Mouse (Mus musculus) ZHBTc4 (cell line): ENCODE data around the gene Hbq1b.
"Not testable (repeated sequence)": the region's sequence is repeated elsewhere in the genome, so short reads cannot be mapped to it uniquely, and the experiment has no call there.

Experiments
- DNase-seq: peaks from one replicate; pipeline ENCODE4 v3.0.0-alpha.2; 2011; ENCODE audit warnings: low read depth, low spot score

Hbq1b gene

DNA sequence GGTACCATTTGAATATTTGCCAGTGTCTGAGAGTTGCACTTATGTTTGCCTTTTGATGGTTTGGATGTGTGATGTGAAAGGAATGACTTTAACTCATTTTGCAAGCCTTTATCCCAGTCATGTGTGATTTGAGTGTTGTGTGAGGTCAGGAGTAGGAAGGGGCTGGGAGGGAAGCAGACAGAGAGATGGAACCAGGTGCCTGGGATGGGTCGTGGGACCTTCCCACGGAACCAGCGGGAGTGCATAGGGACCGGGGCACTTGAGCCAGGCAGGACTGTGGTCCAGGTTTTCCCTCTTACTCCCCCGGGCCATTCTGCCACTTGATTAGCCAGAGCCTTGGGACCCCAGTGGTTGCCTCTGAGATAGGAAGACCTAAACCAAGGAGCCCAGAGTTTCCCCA, 18.8 kb upstream of the Hbq1b start:
- DNase-seq: peak; percentile 40

DNA sequence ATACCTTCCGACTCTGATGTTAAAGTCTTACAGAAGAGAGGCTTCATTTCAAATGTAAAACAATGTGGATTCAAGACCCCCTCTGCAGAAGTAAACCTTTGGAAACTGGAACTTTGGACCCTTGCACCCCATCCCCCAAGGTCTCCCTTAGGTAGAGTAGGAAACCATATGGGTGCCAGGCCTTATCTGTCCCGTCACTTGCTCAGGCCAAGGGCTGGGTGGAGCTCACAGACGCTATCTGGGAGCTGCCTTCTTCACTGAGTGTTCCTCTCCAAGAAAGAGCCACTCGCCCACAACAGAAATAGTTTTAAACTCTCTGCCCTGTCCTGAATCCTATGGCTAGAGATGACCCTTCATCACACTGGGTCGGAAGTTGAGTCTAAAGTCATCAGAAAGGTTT, 17.8 kb upstream of the Hbq1b start:
- DNase-seq: no peak

DNA sequence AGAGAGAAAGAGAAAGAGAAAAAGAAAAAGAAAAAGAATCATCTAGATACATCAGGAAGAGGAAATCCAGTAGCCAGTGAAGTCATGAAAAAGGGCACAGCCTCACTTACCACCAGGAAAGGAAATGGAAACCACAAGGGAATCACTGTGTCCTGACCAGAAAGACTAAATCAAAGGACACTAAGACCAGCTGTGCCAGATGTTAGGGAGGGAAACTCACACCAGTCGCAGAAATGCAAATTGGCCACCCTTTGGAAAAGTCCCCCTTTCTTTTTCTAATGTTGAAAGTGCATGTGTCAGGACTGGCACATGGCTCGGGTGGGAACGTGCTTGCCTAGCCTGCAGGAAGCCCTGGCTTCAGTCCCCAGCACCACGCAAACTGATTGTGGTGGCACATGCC, 15.6 kb upstream of the Hbq1b start:
- no peak for DNase-seq

DNA sequence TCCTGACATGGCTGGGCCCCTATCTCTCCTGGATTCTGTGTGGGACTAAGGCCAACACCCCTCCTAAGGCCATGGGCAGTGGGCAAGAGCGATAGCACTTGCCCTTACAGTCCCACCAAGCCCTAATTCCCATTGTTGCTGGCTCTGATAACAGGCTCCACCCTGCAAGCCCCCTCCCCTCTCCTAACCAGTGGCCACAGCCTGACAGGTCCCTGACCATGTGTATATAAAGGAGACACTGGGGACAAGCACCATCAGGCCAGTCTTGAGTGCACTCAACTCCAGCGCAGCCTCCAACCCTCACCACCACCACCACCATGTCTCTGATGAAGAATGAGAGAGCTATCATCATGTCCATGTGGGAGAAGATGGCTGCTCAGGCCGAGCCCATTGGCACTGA, 10.4 kb upstream of the Hbq1b start, which contains the start of gene Hba-x:
TSS of gene Hba-x (plus strand) at position 54 of the 400 bp plus-strand sequence.
- DNase-seq: no peak

DNA sequence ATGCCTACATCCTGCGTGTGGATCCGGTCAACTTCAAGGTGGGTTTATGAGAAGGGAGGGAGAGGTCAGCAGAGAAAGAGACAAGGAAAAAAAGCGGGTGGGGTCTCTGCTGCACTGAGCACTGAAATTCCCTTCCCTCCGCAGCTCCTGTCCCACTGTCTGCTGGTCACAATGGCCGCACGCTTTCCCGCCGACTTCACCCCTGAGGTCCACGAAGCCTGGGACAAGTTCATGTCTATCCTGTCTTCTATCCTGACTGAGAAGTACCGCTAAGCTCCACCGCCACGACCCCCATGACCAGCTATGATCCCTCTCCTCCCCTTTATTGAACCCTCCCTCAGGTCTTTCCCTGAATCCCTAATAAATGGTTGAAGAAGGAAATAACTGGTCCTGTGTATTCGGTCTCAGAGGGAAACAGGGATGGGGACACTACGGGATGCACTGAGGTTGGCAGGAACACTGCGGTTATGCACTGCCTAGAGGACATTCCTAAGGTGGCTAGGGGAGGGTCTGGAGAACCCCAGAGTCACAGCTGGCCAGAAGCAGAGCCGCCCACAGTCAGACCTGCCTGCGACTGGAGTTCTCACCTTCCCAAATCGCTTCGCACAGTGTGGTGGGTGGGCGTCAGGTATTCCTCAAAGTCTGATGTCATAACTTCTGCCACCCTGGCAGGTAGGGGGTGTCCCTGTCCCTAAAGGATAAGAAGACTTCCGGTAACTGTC, 8.9 kb upstream of the Hbq1b start:
- peak; percentile 18 for DNase-seq

DNA sequence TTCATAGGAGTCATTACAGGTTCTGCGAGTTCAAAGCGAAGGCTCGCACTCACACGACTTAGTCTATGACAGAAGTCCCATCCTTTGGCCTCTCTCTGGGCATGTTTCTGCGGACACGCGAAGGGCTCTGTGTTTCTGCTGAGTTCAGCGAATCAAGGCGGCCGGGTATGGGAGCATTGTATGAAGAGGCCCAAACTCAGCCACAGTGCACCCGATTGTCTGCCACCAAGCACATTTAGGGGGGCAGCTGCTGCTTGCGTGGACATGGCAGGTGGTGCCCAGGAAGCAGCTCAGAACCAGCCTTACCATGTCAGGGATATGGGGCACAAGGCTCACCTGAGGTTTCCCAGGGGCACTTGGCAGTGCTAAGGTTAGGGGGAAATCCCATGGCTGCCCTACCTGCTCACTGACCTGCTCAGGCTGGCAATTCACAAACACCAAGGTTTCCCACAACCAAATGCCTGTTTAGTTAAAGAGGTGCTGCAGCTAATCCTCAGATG, 8.3 kb upstream of the Hbq1b start:
- no peak for DNase-seq

DNA sequence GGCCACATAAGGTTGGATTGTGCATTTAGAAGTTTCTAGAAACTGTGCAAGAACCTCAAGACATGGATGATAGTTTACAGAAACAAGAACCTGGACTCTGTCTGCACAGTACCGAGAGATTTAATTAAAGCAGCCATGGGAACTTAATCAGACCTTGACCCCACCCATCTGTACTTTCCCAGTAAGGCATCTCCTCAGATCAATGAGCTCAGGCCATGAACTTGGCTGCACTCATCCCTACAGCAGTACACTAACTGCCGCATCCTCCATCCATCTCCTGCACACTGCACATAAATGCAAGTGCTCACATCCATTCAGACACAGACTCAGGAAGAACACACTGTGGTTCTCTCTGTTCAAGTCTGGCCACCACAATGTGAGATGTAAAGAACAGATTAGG, 6.1 kb upstream of the Hbq1b start:
- no peak for DNase-seq

DNA sequence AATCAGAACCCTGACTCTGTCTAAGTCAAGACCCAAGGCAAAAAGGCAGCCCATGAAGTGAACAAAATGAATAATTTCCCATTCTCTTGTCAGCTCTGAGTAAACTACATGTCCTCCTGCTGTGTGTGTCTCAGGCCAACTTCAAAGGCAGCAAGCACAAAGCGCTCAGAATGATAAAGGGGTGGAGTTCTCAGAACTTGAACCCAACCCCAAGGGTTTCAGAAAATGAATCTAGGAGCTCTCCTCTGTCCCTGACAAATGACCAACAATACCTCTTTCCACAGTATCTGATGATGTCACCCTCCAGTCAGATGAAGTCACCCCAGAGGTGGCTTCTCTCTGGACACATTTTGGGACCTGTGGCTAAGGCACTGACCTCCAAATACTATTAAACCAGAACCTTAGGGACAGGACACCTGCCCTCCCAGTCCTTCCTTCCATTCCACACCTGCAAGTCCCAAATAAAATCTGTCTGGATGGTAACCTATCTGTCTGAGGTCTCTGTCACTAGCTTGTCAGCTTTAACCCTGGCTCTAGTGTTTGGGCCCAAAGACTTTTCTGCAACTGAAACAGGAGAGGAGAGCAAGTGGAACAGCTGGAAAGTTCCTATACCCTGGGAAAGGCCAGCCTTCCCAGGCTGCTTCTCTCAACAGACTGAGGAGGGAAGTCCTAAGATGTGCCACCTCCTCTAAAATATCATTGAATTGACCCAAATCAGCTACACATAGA, 5.2 kb upstream of the Hbq1b start:
- DNase-seq: no peak

DNA sequence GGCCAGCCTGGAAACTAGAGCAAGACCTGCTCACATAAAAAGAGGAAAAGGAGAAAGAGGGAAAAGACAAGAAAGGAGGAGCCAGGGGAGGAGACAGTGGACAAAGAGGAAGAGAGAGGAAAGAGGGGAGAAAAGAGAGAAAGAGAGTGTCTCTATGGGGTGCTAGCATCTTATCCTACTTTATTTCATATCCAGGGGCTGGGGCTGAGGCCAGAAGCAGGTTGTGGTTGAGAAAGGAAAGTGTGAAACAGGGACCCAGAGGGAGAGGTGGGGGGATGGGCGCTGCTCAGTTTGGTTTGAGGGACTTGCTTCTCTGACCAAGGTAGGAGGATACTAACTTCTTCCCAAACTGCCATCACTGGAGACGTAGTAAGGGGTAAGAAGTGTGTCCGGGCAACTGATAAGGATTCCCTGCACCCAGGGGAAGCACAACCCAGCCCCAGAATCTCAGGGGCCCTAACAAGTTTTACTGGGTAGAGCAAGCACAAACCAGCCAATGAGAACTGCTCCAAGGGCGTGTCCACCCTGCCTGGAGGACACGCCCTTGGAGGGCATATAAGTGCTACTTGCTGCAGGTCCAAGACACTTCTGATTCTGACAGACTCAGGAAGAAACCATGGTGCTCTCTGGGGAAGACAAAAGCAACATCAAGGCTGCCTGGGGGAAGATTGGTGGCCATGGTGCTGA, 3.5 kb upstream of the Hbq1b start, which contains the start of gene Hba-a1:
TSS of gene Hba-a1 (plus strand) at position 421 of the 687 bp plus-strand sequence.
- not testable (repeated sequence) for DNase-seq

DNA sequence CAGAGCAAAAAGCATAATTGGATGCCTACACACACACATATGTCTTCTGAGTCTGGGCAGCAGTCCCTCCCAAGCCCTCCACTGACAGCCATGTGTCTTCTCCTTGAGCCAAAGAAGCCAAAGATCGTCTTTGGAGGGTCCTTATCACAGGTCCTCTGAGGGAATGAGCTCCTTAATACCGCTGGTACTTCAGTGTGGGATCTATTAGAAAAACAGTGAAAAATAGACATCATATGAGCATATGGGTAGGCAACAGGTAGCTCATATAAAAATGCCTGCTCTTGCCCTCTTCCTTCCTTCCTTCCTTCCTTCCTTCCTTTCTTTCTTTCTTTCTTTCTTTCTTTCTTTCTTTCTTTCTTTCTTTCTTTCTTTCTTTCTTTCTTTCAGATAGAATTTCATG, 2.2 kb upstream of the Hbq1b start:
- DNase-seq: not testable (repeated sequence)

DNA sequence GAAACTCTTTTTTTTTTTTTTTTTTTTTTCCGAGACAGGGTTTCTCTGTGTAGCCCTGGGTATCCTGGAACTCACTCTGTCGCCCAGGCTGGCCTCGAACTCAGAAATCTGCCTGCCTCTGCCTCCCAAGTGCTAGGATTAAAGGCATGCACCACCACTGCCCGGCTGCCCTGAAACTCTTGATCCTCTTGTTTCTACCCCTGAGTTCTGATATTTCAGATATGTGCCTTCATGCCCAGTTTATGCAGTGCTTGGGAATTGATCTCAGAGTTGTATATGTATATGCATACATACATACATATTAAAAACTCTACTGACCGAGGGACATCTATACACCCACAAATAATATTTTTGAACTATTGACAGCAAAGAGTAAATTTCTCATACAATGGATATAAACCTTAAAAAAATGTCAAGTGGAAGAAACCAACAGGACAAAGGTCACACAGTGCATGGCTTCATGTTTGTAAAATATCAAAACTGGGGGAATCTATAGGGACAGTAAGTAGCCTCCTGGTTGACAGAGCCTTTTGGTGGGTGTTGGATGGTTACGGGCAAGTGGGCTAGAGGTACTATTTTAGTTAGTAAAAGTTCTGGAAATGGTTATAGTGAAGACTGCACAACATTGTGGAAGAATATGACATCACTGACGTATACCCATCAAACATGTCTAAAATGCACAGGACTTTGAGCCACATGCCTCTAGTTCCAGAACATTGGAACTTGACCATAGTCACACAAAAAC, 1.6 kb upstream of the Hbq1b start:
- no peak for DNase-seq

DNA sequence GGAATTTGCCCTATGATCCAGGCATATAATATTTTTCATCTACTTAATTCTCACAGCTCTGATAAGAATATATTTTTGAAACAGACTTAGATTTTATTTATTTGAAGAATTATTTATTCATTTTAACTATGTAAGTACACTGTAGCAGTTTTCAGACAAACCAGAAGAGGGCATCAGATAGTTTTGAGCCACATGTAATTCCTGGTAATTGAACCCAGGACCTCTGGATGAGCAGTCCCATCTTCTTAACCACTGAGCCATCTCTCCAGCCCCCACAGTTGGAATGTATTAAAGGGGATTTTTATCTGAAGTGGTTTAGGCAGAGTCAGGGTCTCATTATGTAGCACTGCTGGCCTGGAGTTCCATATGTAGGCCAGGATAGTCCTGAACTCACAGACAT, 878 bp upstream of the Hbq1b start:
- not testable (repeated sequence) for DNase-seq

DNA sequence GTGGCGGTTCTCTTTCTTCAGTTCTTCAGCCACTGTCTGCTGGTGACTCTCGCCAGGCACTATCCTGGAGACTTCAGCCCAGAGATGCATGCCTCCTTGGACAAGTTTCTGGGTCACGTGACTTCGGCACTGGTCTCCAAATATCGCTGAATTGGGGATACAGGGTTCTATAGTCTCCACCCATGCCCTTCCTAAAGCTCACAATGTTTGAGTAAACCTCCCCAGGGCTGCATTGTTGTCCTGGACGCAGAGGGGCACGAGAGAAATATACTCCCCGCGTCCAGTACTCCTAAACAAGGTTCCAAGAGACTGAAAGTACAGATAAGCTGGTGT, 694 bp downstream of the Hbq1b start:
- peak; percentile 30 for DNase-seq

DNA sequence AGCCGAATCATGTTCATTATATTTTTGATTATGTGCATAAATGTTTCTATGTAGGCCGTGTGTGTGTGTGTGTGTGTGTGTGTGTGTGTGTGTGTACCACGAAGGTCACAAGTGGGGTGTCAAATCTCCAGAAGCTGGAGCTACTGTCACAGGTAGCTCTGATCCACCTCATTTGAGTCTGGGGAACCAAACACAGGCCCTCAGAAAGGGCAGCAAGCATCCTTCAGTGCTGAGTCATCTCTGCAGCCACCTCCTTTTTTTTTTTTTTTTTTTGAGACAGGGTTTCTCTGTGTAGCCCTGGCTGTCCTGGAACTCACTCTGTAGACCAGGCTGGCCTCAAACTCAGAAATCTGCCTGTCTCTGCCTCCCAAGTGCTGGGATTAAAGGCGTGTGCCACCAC, 6.1 kb downstream of the Hbq1b start:
- not testable (repeated sequence) for DNase-seq

DNA sequence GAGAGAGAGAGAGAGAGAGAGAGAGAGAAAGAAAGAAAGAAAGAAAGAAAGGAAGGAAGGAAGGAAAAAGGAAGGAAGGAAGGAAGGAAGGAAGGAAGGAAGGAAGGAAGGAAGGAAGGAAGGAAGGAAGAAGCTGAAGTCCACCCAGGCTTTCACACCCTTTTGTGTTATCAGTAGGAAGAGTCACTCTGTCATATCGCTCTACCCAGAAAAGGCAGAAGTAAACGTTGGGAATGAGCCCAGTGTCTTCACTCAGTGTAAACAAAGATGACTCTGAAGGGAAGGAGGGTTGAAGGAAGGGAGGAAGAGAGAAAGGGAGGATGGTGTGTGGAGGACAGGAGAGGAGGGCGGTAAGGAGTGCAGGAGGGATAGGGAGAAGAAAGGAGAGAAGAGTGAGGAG, 6.7 kb downstream of the Hbq1b start:
- DNase-seq: not testable (repeated sequence)

DNA sequence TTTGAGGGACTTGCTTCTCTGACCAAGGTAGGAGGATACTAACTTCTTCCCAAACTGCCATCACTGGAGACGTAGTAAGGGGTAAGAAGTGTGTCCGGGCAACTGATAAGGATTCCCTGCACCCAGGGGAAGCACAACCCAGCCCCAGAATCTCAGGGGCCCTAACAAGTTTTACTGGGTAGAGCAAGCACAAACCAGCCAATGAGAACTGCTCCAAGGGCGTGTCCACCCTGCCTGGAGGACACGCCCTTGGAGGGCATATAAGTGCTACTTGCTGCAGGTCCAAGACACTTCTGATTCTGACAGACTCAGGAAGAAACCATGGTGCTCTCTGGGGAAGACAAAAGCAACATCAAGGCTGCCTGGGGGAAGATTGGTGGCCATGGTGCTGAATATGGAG, 9.4 kb downstream of the Hbq1b start, which contains the start of gene Hba-a2:
TSS of gene Hba-a2 (plus strand) at position 287 of the 400 bp plus-strand sequence.
- DNase-seq: not testable (repeated sequence)

DNA sequence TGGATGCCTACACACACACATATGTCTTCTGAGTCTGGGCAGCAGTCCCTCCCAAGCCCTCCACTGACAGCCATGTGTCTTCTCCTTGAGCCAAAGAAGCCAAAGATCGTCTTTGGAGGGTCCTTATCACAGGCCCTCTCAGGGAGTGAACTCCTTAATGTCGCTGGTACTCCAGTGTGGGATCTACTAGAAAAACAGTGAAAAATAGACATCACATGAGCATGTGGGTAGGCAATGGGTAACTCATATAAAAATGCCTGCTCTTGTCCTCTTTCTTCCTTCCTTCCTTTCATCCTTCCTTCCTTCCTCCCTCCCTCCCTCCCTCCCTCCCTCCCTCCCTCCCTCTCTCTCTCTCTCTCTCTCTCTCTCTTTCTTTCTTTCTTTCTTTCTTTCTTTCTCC, 10.7 kb downstream of the Hbq1b start:
- not testable (repeated sequence) for DNase-seq

DNA sequence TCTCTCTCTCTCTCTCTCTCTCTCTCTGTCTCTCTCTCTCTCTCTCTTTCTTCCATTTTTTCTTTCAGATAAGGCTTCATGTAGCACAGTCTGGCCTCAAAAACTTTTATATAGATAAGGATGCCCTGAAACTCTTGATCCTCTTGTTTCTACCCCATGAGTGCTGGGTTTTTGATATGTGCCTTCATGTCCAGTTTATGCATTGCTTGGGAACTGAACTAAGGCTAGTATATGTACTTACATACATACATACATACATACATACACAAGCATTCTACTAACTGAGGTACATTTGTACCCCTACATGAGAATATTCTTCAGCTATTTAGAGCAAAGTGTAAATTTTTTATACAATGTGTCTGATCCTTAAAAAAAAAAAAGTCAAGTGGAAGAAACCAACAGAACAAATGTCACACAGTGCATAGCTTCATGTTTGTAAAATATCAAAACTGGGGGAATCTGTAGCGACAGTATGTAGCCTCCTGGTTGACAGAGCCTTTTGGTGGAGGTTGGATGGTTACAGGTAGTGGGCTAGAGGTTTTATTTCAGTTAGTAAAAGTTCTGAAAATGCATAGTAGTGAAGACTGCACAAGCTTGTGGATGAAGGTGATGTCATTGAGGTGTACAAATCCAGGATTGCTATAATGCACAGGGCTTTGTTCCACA, 11.2 kb downstream of the Hbq1b start:
- DNase-seq: no peak

DNA sequence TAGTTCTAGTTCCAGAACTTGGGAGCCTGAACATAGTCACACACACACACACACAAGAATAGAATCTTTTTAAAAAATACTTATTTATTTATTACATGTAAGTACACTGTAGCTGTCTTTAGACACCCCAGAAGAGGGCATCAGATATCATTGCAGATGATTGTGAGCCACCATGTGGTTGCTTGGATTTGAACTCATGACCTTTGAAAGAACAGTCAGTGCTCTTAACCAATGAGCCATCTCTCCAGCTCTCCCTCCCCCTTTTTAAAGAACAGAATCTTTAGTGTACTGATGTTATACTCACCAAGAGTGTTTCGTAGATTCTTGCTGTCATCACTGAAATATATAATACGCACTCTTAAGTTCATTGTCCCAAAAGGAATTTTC, 11.8 kb downstream of the Hbq1b start:
- DNase-seq: no peak

DNA sequence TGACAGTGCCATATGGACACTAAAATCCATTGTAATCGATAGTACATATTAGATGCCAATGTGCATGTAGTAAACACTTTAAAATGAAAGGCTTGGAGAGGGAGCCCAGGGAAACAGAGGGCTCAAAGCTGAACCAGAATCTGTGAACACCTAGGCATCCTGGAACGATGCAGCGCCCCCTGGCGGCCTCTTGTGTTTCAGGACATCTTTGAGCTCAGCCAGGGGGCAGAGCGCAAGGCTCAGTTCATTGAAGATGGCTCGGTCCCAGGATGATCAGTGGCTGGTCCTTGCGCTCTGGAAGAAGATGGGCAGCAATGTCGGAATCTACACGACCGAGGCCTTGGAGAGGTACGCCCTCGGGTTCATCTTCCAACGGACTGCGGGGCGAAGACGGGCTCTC, 13.1 kb downstream of the Hbq1b start, which contains the start of gene Hbq1a:
TSS of gene Hbq1a (plus strand) at position 205 of the 400 bp plus-strand sequence.
- peak; percentile 65 for DNase-seq
